7 mouse cellular contexts compared by ENCODE assay signal in genomic region chr7:105810280-105810876, GRCm38 (mm10). TPM values are rescaled to one million over a fixed set of nuclear protein-coding genes. Genes with fewer than 3 reads are reported as not detected.
DNase-seq lines count a peak whose midpoint lies in the region; ATAC-seq and TF ChIP-seq lines count a peak whose summit lies in the region.

No protein-coding gene starts in this region.

- H3K4me1 ChIP-seq in forebrain, postnatal 0 days (ENCODE audit: insufficient read depth): peaks cover 6% of the 10 kb centered on the region

- intact Hi-C loops in left cerebral cortex, adult 2 months (cut with DNase I): loop anchor here (2.0 to 5.0 kb wide), 4 partner anchors 58 to 168 kb away; partner anchors contain the start of genes Arfip2, Gm45799, Taf10 and Timm10b
- intact Hi-C loops in left cerebral cortex, postnatal 36 days (cut with DNase I): loop anchor here (2.0 to 5.0 kb wide), 2 partner anchors 66 to 168 kb away; partner anchors contain the start of genes Arfip2, Gm45799, Taf10 and Timm10b
- intact Hi-C loops in gastrocnemius, postnatal 36 days (cut with DNase I): loop anchor here (2.0 to 10.0 kb wide), 3 partner anchors 74 to 408 kb away; partner anchors contain the start of genes Cnga4, Dnhd1, Fam160a2 and Ilk

- H3K27me3 ChIP-seq in forebrain, postnatal 0 days (ENCODE audit: insufficient read depth, low read length): no peaks in the 10 kb centered on the region

- H3K9ac ChIP-seq in forebrain, postnatal 0 days: peak overlapping the region; percentile 92

- no peaks in the 10 kb centered on the region for H3K9me3 ChIP-seq in forebrain, postnatal 0 days (ENCODE audit: low read length)

- TF ChIP-seq CTCF in left cerebral cortex, adult 2 months (IDR thresholded peaks at IDR 0.05): no peak
- no peak for TF ChIP-seq CTCF in forebrain, postnatal 0 days (IDR thresholded peaks at IDR 0.05; ENCODE audit: low read depth)

- peak; percentile 53 for ATAC-seq in forebrain, postnatal 0 days
- peak; percentile 1; the same call in 1 of the 2 replicates for ATAC-seq in megakaryocyte progenitor cell, adult 5-6 weeks (replicated peaks; ENCODE audit: poor library complexity)

- peak in 1 of 2 experiments; percentile 39 for DNase-seq in left cerebral cortex, adult 2 months (ENCODE audit: extremely low spot score in 1 of 2, low spot score in 2 of 2)
- no peak for DNase-seq in left cerebral cortex, postnatal 36 days (ENCODE audit: low spot score in 2 of 2)
- DNase-seq in brain, adult 2 months (ENCODE audit: low read depth, low spot score): peak; percentile 69
- no peak for DNase-seq in forebrain, postnatal 0 days
- no peak for DNase-seq in gastrocnemius, postnatal 36 days
- no peak for DNase-seq in ovary, postnatal 36 days (ENCODE audit: low spot score)

- peak overlapping the region; percentile 93 for H3K27ac ChIP-seq in left cerebral cortex, adult 2 months
- peak overlapping the region; percentile 90 for H3K27ac ChIP-seq in forebrain, postnatal 0 days (ENCODE audit: low read depth, low read length)

- H3K36me3 ChIP-seq in forebrain, postnatal 0 days (ENCODE audit: insufficient read depth): peaks cover 17% of the 10 kb centered on the region

- WGBS in forebrain, postnatal 0 days: 5% methylated on average over 37 of the region's 37 CpGs

- peak overlapping the region; percentile 70 for H3K4me2 ChIP-seq in forebrain, postnatal 0 days (ENCODE audit: low read depth)

- H3K4me3 ChIP-seq in left cerebral cortex, adult 2 months: peak overlapping the region; percentile 86
- H3K4me3 ChIP-seq in forebrain, postnatal 0 days (ENCODE audit: low read depth, low read length): peak overlapping the region; percentile 80

RNA-seq across cellular contexts. Expression of gene Mrpl17, which starts 0.5 kb away (rescaled TPM):
- 100 to 1,000 TPM in 1 of 2 experiments, 10 to 100 TPM in 1; 97.3 to 101 TPM for total RNA-seq in left cerebral cortex, adult 2 months (2021)
- total RNA-seq in left cerebral cortex, postnatal 36 days (2021): 100 to 1,000 TPM in 1 of 2 experiments, 10 to 100 TPM in 1; 90.1 to 114 TPM
- total RNA-seq in forebrain, postnatal 0 days (2014; rRNA removed): 15.0 and 37.1 TPM in 2 replicates
- 192 and 197 TPM in 2 replicates for polyA plus RNA-seq in forebrain, postnatal 0 days (2015; fragmentation: Nextera tagmentation; extraction: Ambion mirVana)
- total RNA-seq in megakaryocyte progenitor cell, adult 5-6 weeks (2015): 124 and 152 TPM in 2 replicates
- 69.0 and 86.6 TPM in 2 replicates for total RNA-seq in megakaryocyte progenitor cell, adult 5-6 weeks (2017)
- 100 to 1,000 TPM in 1 of 2 experiments, 10 to 100 TPM in 1; 93.2 to 109 TPM for total RNA-seq in gastrocnemius, postnatal 36 days (2021)

RNA-seq across cellular contexts. Expression of gene Dchs1, which starts 22.9 kb away (rescaled TPM):
- total RNA-seq in left cerebral cortex, adult 2 months (2021): 10 to 100 TPM; 10.1 to 10.9 TPM
- 10 to 100 TPM in 1 of 2 experiments, 1 to 10 TPM in 1; 8.6 to 11.5 TPM for total RNA-seq in left cerebral cortex, postnatal 36 days (2021)
- 62.7 and 98.7 TPM in 2 replicates for total RNA-seq in forebrain, postnatal 0 days (2014; rRNA removed)
- 5.7 and 8.0 TPM in 2 replicates for polyA plus RNA-seq in forebrain, postnatal 0 days (2015; fragmentation: Nextera tagmentation; extraction: Ambion mirVana)
- 0.07 TPM in 1 of 2 replicates, not detected in the other for total RNA-seq in megakaryocyte progenitor cell, adult 5-6 weeks (2015)
- not detected in 2 replicates for total RNA-seq in megakaryocyte progenitor cell, adult 5-6 weeks (2017)
- 1 to 10 TPM; 3.1 to 4.0 TPM for total RNA-seq in gastrocnemius, postnatal 36 days (2021)

RNA-seq across cellular contexts. Expression of gene Tpp1, which starts 58.3 kb away (rescaled TPM):
- 10 to 100 TPM; 68.2 to 68.4 TPM for total RNA-seq in left cerebral cortex, adult 2 months (2021)
- 10 to 100 TPM; 59.6 to 73.9 TPM for total RNA-seq in left cerebral cortex, postnatal 36 days (2021)
- 16.8 and 51.2 TPM in 2 replicates for total RNA-seq in forebrain, postnatal 0 days (2014; rRNA removed)
- 38.7 and 40.0 TPM in 2 replicates for polyA plus RNA-seq in forebrain, postnatal 0 days (2015; fragmentation: Nextera tagmentation; extraction: Ambion mirVana)
- 64.8 and 73.5 TPM in 2 replicates for total RNA-seq in megakaryocyte progenitor cell, adult 5-6 weeks (2015)
- 14.3 and 22.2 TPM in 2 replicates for total RNA-seq in megakaryocyte progenitor cell, adult 5-6 weeks (2017)
- 10 to 100 TPM; 37.0 to 40.7 TPM for total RNA-seq in gastrocnemius, postnatal 36 days (2021)
